Mouse (Mus musculus): ENCODE data around the gene Hipk4.

The Hipk4 gene

GRCm38 (mm10) chr7:27540935-27541334 is 17.9 kb downstream of the Hipk4 start:
- no peak for DNase-seq (ENCODE audit: extremely low spot score)

GRCm38 (mm10) chr7:27541431-27541830 is 18.4 kb downstream of the Hipk4 start:
- DNase-seq (ENCODE audit: extremely low spot score), result no peak

- DNase-seq (ENCODE audit: extremely low spot score), result no peak
These were observed 18.9 kb downstream of the Hipk4 start for GRCm38 (mm10) chr7:27541922-27542321.

GRCm38 (mm10) chr7:27542392-27543033 is 19.4 kb downstream of the Hipk4 start:
- DNase-seq (ENCODE audit: extremely low spot score), result peak; percentile 77

GRCm38 (mm10) chr7:27543065-27543464 is 20.0 kb downstream of the Hipk4 start:
- DNase-seq (ENCODE audit: extremely low spot score), result no peak

GRCm38 (mm10) chr7:27543851-27544250 is 20.8 kb downstream of the Hipk4 start:
- no peak for DNase-seq (ENCODE audit: extremely low spot score)

- no peak for DNase-seq (ENCODE audit: extremely low spot score)
These were observed 21.8 kb downstream of the Hipk4 start for GRCm38 (mm10) chr7:27544675-27545370.

DNA sequence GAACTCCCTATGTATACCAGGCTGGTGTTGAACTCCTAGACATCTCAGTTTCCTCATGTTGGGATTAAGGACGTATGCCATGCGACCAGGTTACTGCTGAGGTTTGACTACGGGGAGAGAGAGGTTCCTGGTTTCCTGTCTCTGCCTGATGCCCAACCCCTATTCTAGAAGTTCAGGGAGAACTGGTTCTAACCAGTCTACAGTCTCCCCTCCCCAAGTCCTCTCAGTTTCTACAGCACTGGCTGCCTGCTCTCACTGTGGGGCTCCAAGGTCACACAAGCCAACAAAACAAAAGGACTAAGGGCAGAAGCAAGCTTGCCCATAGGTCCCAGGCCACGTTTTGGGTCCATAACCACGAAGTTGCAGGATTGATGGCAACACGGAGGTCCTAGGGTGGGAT is 26.5 kb downstream of the Hipk4 start:
- no peak for DNase-seq (ENCODE audit: extremely low spot score)

DNA sequence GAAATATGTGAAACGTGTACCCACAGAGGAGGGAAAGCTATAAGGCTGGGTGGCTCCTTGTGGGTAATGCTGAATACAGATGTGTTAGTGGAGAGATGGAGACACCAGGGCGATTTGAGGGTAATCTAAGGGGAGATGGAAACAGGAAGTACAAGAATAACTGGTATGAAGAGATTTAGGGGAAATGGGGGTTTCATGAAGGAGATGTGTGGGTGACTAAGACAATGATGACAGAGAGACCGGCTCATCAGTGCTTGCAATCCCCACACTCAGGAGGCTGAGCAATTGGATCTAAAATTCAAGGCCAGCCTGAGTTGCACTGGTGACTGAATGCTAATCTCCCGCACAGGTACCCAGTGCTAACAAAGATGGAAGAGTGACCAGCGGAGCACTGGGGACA is 29.0 kb downstream of the Hipk4 start:
- DNase-seq (ENCODE audit: extremely low spot score), result no peak

DNA sequence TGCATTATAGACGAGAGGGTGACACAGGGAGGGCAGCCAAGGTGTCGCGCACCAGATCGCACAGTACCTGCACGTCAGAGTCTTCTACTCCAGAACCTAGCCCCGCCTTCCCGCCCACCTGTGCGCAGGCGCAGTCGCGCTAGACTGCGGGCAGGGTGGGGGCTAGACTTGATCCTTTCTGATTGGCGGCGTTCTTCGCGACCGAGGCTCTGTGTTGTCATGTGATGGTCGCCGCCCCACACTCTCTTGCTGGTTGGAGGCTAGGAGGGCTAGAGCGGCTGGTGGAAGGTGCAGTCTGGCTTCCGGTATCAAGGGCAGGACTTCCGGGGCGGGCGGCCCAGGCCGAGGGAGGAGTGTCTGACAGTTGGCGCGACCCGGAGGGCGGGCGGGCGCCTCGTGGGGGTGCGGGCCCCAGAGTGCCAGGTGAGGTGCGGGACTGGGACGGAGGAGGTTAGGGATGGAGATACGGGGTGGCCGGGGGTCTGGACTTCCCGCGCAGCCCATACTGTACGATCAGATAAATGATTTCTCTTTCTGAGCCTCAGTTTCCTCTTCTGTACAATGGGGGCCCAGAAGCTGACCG is 30.0 kb downstream of the Hipk4 start, which contains the start of the genes Pld3 and 2310022A10Rik:
Gene Pld3 (minus strand): TSS at position 288 of the 583 bp plus-strand sequence.
Gene 2310022A10Rik (plus strand): TSS at position 303 of the 583 bp plus-strand sequence.
- peak; percentile 94 for DNase-seq (ENCODE audit: extremely low spot score)

DNA sequence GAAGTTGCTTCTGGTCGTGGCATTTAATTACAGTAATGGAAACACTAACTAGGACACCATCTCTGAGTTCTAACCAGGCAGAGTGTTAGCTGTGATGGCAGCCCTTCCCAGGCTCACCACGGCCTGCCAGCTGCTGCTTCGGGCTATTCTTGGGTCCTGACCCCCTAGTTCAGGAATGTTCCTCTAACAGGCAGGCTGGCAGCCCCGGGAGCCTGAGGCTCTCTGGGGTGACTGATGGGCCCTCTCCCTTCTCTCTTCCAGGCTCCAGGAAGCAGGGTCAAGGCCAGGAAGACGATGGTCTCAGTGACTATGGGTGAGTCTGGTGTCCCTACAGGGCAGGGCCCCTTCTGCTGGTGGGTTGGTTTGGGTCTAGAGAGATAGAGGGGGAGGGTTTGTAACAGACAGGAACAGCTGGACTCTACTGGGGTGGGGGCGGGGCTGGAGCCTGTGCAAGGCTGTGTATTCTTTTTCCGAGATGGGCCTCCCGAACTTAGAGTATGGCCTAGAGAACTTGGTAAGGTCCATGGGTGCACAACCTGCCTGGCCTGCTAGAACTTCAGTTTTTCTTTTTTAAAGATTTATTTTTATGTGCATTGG is 37.3 kb downstream of the Hipk4 start:
- no peak for DNase-seq (ENCODE audit: extremely low spot score)

- no peak for DNase-seq (ENCODE audit: extremely low spot score)
These were observed 37.9 kb downstream of the Hipk4 start for GRCm38 (mm10) chr7:27560978-27561377.

DNA sequence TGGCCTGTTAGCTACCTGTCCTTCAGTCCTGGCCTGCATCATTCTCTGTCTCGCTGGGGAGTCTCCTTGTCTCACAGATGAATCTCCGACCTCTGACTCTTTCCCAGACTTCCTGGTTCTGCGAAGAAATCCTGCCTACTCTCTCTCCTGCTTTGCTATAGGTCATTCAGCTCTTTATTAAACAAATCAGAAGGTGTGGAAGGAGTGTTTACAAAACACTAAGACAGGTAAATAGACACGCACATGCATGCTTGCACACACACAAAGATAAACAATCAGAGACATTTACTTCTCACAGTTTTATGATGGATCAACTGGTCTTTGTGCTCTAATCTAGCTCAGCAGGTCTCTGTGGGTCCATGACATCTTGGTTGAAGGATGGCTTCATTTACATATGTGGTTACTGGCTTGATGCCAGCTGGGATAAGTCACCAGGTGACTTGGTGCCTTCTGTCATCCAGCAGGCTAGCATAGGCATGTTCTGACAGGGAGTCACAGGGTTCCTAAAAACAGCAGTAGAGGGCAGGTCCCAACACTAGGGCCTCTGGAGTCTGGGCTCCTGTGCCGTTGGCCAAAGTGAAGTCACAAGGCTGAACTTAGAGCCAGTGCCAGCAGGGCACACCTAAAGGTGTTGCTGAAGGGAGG is 46.6 kb downstream of the Hipk4 start:
- DNase-seq (ENCODE audit: extremely low spot score), result no peak

GRCm38 (mm10) chr7:27572133-27572532 is 49.1 kb downstream of the Hipk4 start:
- no peak for DNase-seq (ENCODE audit: extremely low spot score)

DNA sequence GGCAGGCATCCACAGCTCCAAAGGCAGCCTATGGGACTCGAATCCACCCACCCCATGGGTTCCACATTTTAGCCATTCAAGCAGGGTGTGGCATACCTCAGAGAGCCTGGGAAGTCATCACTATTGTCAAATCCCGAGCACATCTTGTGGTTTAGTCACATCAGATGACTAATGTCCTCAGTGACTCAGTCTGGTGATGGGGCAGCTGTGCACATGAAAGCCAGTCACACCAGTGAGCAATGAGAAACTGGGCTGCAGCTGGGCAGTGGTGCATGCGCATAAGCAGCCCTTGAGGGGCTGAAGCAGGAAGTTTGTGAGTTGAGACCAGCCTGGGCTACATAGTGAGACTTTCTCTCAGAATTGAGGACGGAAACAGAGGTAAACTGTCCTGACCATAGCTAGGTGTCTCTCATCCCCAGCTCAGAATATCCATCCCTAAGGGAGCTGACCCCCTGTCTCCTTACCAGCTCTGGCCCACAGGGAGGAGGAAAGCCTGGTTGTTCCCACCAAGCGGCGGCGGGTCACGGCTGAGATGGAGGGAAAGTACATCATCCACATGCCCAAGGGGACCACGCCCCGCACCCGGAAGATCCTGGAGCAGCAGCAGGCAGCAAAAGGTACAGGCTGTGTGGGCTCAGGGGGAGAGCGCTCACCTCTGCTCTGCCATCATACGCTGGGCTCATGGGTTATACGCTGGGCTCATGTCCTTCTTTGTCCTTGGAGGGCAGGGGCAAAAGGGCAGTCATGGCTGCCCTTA is 51.2 kb downstream of the Hipk4 start:
- DNase-seq (ENCODE audit: extremely low spot score), result no peak

- DNase-seq (ENCODE audit: extremely low spot score), result no peak
These were observed 53.8 kb downstream of the Hipk4 start for GRCm38 (mm10) chr7:27576914-27577313.

- DNase-seq (ENCODE audit: extremely low spot score), result no peak
These were observed 54.5 kb downstream of the Hipk4 start for GRCm38 (mm10) chr7:27577589-27577988.

DNA sequence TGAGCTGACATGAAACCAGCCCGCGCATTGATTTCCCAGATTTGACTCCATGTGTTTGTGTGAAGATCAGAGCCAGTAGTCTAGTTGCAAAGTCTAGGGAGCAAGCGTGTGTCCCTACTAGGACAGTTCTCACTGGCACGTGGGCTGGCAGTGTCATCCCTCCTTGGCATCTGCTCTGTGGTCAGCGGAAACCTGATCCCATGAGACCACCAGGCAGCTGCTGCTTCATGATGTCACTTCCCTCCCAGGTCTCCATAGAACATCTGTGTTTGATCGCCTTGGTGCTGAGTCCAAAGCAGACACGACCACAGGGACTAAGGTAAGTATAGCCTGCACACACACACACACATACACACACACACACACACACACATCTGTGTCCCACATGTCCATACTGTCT is 55.4 kb downstream of the Hipk4 start:
- DNase-seq (ENCODE audit: extremely low spot score), result no peak

- no peak for DNase-seq (ENCODE audit: extremely low spot score)
These were observed 57.5 kb downstream of the Hipk4 start for GRCm38 (mm10) chr7:27580380-27581174.

Data from embryo, embryonic 9.5 days (tissue).